Mouse (Mus musculus) bone marrow, adult 2 months (tissue): ENCODE measurements around the gene Dhtkd1.

ENCODE experiments used
- CTCF ChIP-seq: fragments of 200-500 bp; IDR thresholded peaks from 2 replicates; pipeline ENCODE4 v1.5.1; 2011; ENCODE audit warnings: low read length, control low read depth; ENCODE audit not compliant: control insufficient read depth, insufficient read depth
- POLR2A ChIP-seq: fragments of 200-500 bp; IDR thresholded peaks from 2 replicates; pipeline ENCODE4 v1.6.1; 2011; ENCODE audit warnings: low read depth, mild to moderate bottlenecking, control low read depth, low read length, borderline replicate concordance; ENCODE audit not compliant: control insufficient read depth

DNA sequence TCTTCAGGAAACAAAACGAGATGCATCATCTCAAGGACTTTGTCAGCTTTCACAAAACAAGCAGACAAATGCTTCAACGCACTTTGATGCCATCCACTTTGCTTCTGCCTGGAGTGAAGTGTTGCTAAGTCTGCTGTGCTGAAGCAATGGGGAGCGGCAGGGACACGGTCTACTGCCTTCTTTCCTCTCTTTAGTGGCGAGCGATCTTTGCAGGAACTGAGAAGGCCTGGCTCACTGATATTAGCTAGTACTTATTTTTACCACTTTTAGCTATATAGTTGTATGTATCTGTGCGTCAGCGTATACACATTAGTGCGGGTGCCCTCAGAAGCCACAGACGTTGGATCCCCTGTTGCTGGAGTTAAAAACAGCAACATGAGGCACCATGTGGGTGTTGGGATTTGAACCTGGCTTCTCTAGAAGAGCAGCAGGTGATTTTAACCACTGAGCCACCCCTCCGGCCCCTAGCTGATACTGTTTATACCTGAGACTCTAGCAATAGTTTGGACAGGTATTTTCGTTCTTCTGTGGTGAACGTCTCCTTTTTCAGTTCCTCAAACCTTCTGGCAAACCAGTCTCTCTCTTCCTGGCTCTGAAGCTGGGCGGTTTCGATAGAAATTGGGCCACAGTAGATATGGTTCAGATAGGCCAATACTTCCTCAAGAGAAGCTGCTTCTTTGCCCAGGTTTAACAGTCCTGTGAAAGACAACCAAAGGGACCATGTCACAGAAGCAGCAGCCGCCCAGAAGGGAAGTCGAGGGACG, 12.1 kb downstream of the Dhtkd1 start:
- TF ChIP-seq POLR2A (no peak), CTCF (no peak)
